Mouse (Mus musculus) testis, adult 2 months (tissue): Measurements from ENCODE around the gene 4930503B20Rik.

Experiments
- CTCF ChIP-seq: fragments of 200-500 bp; IDR thresholded peaks from 2 replicates; pipeline ENCODE4 v1.5.1; 2012; ENCODE audit warnings: low read depth, mild to moderate bottlenecking, inconsistent platforms, low read length, moderate library complexity; ENCODE audit not compliant: control insufficient read depth, insufficient read depth, insufficient replicate concordance
- POLR2A ChIP-seq: fragments of 200-500 bp; IDR thresholded peaks from 2 replicates; pipeline ENCODE4 v1.6.1; 2012; ENCODE audit warnings: low read depth, mild to moderate bottlenecking, inconsistent platforms, low read length, moderate library complexity; ENCODE audit not compliant: control insufficient read depth

- TF ChIP-seq CTCF, result no peak
- TF ChIP-seq POLR2A, result no peak
Observed at GRCm38 (mm10) chr3:146602531-146602930, 48.6 kb downstream of the 4930503B20Rik start.
